Mouse (Mus musculus) heart, embryonic 14.5 days (tissue): ENCODE measurements around the gene Tmem150c. TPM values are rescaled to one million over a fixed set of nuclear protein-coding genes. Genes with fewer than 3 reads are reported as not detected.

Experiments
- ATAC-seq: fragments of 200-750 bp; cut with Nextera tagmentation; 2 replicates; pipeline ENCODE4 v1.8.0; 2017; ENCODE audit warnings: low read depth, moderate TSS enrichment; ENCODE audit not compliant: insufficient number of reproducible peaks, insufficient read depth, low FRiP score
- H3K27ac ChIP-seq, 2 experiments: fragments of 200-500 bp in 1 of 2; fragments of 300-500 bp in 1 of 2; sonication (generic) in 1 of 2; replicated peaks in 1 of 2; 2 replicates each; pipeline ENCODE4 v1.5.1; 2012 to 2014; ENCODE audit warnings: low read depth in 2 of 2, low read length in 2 of 2, control low read depth in 1 of 2, mild to moderate bottlenecking in 1 of 2, mixed read lengths in 1 of 2; ENCODE audit not compliant: control insufficient read depth in 1 of 2, insufficient read depth in 1 of 2
- H3K27me3 ChIP-seq: fragments of 300-500 bp; sonication (generic); 2 replicates; pipeline ENCODE4 v1.6.1; 2014; ENCODE audit warnings: mild to moderate bottlenecking, low read length, control low read depth; ENCODE audit not compliant: control insufficient read depth, insufficient read depth
- H3K36me3 ChIP-seq: fragments of 300-500 bp; sonication (generic); 2 replicates; pipeline ENCODE4 v1.6.1; 2014; ENCODE audit warnings: mild to moderate bottlenecking, control low read depth, low read length, mixed read lengths; ENCODE audit not compliant: control insufficient read depth, insufficient read depth
- H3K4me1 ChIP-seq, 2 experiments: fragments of 200-500 bp in 1 of 2; fragments of 300-500 bp in 1 of 2; sonication (generic) in 1 of 2; 2 replicates each; pipeline ENCODE4 v1.6.1; 2012 to 2014; ENCODE audit warnings: low read length in 2 of 2, control low read depth in 1 of 2, mixed read lengths in 1 of 2; ENCODE audit not compliant: control insufficient read depth in 2 of 2, insufficient read depth in 2 of 2
- H3K4me2 ChIP-seq: fragments of 300-500 bp; sonication (generic); 2 replicates; pipeline ENCODE4 v1.6.1; 2014; ENCODE audit warnings: mild to moderate bottlenecking, low read length
- H3K4me3 ChIP-seq, 2 experiments: fragments of 200-500 bp in 1 of 2; fragments of 300-500 bp in 1 of 2; sonication (generic) in 1 of 2; 2 replicates each; pipeline ENCODE4 v1.5.1; 2012 to 2014; ENCODE audit warnings: low read length in 2 of 2, mild to moderate bottlenecking in 2 of 2, control low read depth in 1 of 2, low read depth in 1 of 2, moderate library complexity in 1 of 2; ENCODE audit not compliant: control insufficient read depth in 1 of 2, insufficient read depth in 1 of 2
- H3K9ac ChIP-seq: fragments of 300-500 bp; sonication (generic); 2 replicates; pipeline ENCODE4 v1.6.1; 2014; ENCODE audit warnings: mild to moderate bottlenecking, low read length
- H3K9me3 ChIP-seq: fragments of 300-500 bp; sonication (generic); 2 replicates; pipeline ENCODE4 v1.6.1; 2016; ENCODE audit warnings: low read length, control low read depth; ENCODE audit not compliant: control insufficient read depth
- WGBS: fragments of 180-500 bp; shearing (Covaris S2); extraction: QIAGEN DNeasy Blood & Tissue Kit; methylation state at CpG from one replicate; pipeline ENCODE4 v1.1.7; 2014; 5-methylcytosine and 5-hydroxymethylcytosine counted together
- polyA plus RNA-seq: library from polyadenylated mRNA; unstranded; fragments of >200 nt; fragmentation: Nextera tagmentation; extraction: Ambion mirVana; gene quantifications from 2 replicates; pipeline ENCODE4 v1.2.1, GENCODE M21; 2014

The Tmem150c gene
- polyA plus RNA-seq, 1 experiment from 2014 or later = 1.2 TPM

DNA sequence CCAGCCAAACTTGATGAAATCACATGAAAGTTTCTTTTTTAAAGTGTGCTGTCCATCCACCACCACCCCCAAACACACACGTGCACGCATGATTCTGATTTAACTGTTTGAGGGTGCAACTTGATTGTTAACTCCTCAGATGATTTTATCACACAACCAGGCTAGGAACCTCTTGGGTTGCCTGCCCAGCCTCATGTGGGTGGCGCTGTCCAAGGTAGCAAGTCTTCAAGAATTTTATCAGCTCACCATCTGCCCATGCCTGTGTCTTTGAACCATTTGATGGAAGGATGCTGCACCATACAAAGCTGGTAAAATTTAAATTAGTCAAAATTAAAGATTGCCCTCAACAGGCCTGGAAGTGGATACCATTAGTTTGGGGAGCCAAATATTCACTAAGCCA is 9.6 kb downstream of the Tmem150c start:
- Histone ChIP-seq H3K9ac (no peak overlapping the region), H3K27me3 (no peaks in the 10 kb centered on the region), H3K9me3 (no peaks in the 10 kb centered on the region), H3K4me1 (no peaks in the 10 kb centered on the region), H3K36me3 (no peaks in the 10 kb centered on the region), H3K4me2 (no peak overlapping the region), H3K27ac (no peak overlapping the region), H3K4me3 (no peak overlapping the region)
- ATAC-seq = no peak
- WGBS = 50% methylated on average over 3 of the region's 3 CpGs

GRCm38 (mm10) chr5:100144836-100145235 is 14.8 kb downstream of the Tmem150c start:
- no peak overlapping the region for H3K9ac ChIP-seq
- no peak overlapping the region for H3K4me2 ChIP-seq
- no peak overlapping the region for H3K27ac ChIP-seq
- no peaks in the 10 kb centered on the region for H3K4me1 ChIP-seq
- H3K4me3 ChIP-seq = no peak overlapping the region
- WGBS = 80% methylated on average over 7 of the region's 7 CpGs
- H3K9me3 ChIP-seq = no peaks in the 10 kb centered on the region
- H3K36me3 ChIP-seq = no peaks in the 10 kb centered on the region
- no peaks in the 10 kb centered on the region; the same call in 1 of the 2 replicates for H3K27me3 ChIP-seq
- ATAC-seq = no peak

GRCm38 (mm10) chr5:100127283-100127682 is 32.3 kb downstream of the Tmem150c start:
- no peak overlapping the region for H3K27ac ChIP-seq
- ATAC-seq = no peak
- H3K27me3 ChIP-seq = no peaks in the 10 kb centered on the region
- no peak overlapping the region for H3K9ac ChIP-seq
- no peak overlapping the region for H3K4me3 ChIP-seq
- no peaks in the 10 kb centered on the region for H3K9me3 ChIP-seq
- H3K4me1 ChIP-seq = no peaks in the 10 kb centered on the region; a peak in 1 of 4 replicates
- 41% methylated on average over 8 of the region's 8 CpGs for WGBS
- H3K4me2 ChIP-seq = no peak overlapping the region
- no peaks in the 10 kb centered on the region for H3K36me3 ChIP-seq

DNA sequence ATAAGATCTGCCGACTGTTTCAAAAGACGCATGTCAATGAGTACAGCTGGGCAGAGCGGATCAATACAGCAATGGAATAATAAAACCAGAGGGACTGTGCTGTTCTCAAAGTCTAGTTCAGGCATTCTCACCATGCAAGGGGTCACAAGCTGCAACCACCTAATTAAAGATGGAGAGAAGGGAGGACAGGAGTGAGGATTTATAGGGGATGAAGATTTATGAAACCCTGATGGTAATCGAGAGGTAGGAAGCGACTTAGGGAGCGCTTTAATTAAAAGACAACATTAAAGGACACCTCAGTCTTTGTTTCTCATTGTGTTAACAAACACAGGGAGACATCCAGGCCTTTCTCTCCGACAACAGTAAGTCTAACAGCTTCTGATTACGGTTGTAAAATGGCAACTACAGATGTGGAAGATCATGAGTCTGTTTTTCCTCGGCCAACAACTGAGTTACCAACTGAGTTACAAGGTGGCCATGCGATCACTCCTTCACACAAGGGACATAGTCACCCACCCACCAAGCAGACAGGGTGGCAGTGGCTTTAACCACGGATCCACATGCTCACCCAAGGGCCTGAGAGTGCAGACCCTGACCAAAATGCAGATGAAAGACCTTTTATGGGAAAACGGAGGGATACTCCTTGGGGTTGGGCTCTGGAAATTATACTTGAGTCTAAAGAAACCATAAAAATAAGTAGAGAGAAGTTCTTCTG is 34.0 kb downstream of the Tmem150c start:
- WGBS = 84% methylated on average over 12 of the region's 12 CpGs
- H3K36me3 ChIP-seq = no peaks in the 10 kb centered on the region
- no peak overlapping the region for H3K9ac ChIP-seq
- no peak overlapping the region for H3K4me3 ChIP-seq
- no peaks in the 10 kb centered on the region for H3K9me3 ChIP-seq
- ATAC-seq = no peak
- peaks cover 8% of the 10 kb centered on the region for H3K27me3 ChIP-seq
- peaks cover 0 to 2% of the 10 kb centered on the region in 2 experiments; a peak in 1 of 4 replicates for H3K4me1 ChIP-seq
- no peak overlapping the region for H3K4me2 ChIP-seq
- H3K27ac ChIP-seq = no peak overlapping the region

- no peak overlapping the region for H3K4me2 ChIP-seq
- H3K4me1 ChIP-seq = peaks cover 0 to 2% of the 10 kb centered on the region in 2 experiments; a peak in 1 of 4 replicates
- no peak overlapping the region for H3K27ac ChIP-seq
- ATAC-seq = no peak
- H3K27me3 ChIP-seq = peaks cover 16% of the 10 kb centered on the region
- H3K36me3 ChIP-seq = no peaks in the 10 kb centered on the region
- WGBS = 32% methylated on average over 1 of the region's 1 CpGs
- H3K9me3 ChIP-seq = no peaks in the 10 kb centered on the region
- H3K9ac ChIP-seq = no peak overlapping the region
- H3K4me3 ChIP-seq = no peak overlapping the region
Measured at GRCm38 (mm10) chr5:100124530-100124929, 35.1 kb downstream of the Tmem150c start.

GRCm38 (mm10) chr5:100123283-100123682 is 36.3 kb downstream of the Tmem150c start:
- Histone ChIP-seq H3K27me3 (peaks cover 27% of the 10 kb centered on the region), H3K9me3 (no peaks in the 10 kb centered on the region), H3K4me1 (peaks cover 0 to 2% of the 10 kb centered on the region in 2 experiments; a peak in 1 of 4 replicates), H3K9ac (no peak overlapping the region), H3K36me3 (no peaks in the 10 kb centered on the region), H3K4me3 (no peak overlapping the region), H3K4me2 (no peak overlapping the region), H3K27ac (no peak overlapping the region)
- 42% methylated on average over 7 of the region's 7 CpGs for WGBS
- ATAC-seq = no peak

DNA sequence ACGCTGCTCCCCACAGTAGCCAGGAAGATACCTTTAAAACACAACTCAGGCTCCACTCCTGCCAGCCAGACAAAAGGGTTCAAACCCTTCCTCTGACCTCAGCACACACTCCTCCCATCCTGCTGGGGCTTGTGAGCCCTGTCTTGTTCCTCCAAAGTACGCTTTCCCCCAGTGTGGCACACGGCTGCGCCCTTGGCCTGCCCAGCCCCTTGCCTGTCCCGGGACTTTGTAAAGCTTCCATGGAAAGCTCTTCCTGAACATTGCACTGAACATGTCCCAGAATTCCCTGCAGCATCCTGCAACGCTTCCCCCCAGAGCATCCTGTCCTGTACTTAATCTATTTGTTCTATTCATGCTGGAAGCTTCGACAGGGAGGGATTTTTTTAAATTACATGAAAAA is 38.4 kb downstream of the Tmem150c start:
- no peak overlapping the region for H3K4me3 ChIP-seq
- no peak overlapping the region for H3K9ac ChIP-seq

More for the DNA sequence above, 38.4 kb downstream of the Tmem150c start:
- H3K4me1 ChIP-seq = peaks cover 0 to 2% of the 10 kb centered on the region in 2 experiments; a peak in 1 of 4 replicates
- H3K27me3 ChIP-seq = peaks cover 27% of the 10 kb centered on the region
- no peak for ATAC-seq
- 57% methylated on average over 7 of the region's 7 CpGs for WGBS
- no peaks in the 10 kb centered on the region for H3K36me3 ChIP-seq
- no peaks in the 10 kb centered on the region for H3K9me3 ChIP-seq
- H3K4me2 ChIP-seq = peak overlapping the region; percentile 55
- no peak overlapping the region for H3K27ac ChIP-seq
